Mouse (Mus musculus) regulatory T cell (primary cell): ENCODE measurements around the gene Gatad2a.

Experiments
- in situ Hi-C: fragments of 300-600 bp; cut with MboI, MseI; formaldehyde crosslinking; loops from one replicate; pipeline ENCODE4 v1.15.1; 2025; ENCODE audit warnings: high pct_unique_total_duplicates

Gatad2a gene

DNA sequence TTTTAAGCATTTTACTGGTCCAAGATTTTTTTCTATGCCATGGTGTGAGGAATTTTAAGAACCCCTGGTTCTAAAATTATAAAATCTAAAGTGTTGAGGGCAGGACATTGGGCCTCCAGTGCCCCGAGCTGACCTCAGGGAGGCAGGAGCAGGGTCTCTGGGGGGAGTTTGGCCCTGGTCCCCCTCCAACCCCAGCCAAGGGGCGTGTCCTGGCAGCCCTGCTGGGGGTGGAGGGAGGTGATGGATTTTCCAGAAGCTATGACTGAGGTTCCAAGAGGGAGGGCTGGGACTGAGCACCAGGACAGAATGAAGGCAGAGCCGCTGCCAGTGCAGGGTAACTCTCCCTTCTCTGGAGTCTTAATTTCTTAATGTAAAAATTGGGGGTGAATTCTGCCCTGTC is 118.2 kb downstream of the Gatad2a start:
- in situ Hi-C loops, result no loop called here

DNA sequence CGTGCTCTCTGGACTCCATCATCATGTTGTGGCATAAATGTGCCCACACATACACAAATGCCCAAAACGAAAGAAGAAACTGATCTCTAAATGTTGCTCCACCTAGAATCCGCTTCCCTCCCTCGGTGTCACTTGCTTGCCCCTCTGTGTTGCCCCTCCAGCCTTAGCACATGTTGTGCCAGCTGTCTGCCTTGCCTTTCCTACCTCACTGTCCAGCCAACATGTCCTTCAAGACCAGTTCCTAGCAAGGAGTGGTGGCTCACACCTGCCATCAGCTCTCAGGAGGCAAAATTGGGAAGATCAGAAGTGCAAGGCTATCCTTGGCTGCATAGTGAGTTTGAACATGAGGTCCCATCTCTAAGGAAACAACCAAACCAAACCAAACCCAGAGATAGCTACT is 118.8 kb downstream of the Gatad2a start:
- in situ Hi-C loops, result no loop called here

DNA sequence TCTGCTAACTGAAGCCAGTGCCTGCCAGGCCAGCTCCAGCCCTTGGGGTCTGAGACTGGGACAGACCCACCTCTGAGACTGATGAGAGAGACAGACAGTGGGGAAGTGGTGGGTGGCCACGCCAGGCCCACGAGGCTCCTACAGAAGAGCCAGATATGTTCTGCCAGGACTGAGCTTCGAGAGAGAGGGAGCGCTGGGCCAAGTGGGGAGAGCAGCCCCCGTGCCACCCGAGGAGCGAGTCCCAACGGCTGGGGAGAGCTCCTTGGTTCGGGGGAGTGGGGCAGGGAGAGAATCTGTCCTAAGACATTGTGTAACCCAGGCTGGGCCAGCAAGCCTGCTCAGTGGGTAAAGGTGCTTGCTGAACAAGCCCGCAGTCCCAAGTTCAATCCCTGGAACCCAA is 119.2 kb downstream of the Gatad2a start:
- in situ Hi-C loops, result no loop called here

DNA sequence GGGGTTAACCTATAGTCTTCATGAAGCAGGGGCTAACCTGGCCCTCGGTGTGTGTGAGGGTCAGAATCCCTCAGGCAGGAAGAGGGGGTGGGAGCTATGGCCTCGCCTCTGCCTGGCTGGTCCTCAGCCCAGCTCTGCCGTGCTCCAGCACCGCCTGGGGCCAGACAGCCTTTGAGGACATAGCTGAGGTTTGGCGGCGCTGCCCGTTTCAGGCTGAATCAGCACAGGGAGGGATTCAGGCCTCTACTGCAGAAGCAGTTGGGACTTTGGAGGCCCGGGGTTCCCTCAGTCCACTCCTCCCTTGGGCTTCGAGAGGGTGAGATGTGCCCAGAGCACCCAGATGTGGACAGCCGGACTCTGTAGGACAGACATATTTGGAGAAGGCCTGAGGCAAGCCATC is 120.1 kb downstream of the Gatad2a start:
- in situ Hi-C loops, result no loop called here

DNA sequence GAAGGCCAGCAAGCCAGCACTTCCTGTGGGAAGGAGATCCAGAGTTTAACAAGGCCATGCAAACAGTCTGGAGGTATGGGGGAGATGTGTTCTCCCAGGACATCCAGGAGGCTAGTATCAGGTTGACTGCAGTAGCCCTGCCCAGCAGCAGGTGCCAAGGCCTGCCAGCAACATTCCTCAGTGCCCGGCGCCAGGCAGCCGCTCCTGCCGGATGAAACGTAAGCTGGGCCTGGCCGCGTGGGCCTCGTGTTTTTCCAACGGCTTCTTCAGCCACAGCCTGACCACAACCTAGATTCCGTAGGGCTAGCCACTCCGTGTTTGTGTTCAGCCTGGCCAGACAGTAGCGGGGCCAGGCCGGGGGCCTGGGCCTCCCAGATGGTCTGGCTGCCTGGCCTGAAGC is 121.5 kb downstream of the Gatad2a start:
- in situ Hi-C loops, result no loop called here

DNA sequence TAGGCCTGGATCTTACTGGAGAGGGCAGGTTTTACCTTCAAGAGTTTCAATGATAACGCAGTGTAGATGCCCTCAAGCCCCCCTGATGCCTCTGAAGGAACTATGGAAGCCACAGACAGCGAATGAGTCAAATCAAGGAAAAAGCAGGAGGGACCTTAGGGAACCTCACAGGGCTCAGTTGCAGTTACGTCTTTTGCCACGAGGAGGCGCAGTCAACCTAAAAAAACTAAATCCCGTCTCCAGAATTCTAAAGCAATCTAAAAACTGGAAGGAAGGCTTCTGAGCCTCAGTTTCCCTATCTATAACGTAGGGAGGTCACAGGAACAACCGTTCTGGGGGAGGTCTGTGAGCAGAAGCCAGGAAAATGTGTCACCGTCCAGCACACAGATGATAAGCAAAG is 122.0 kb downstream of the Gatad2a start:
- in situ Hi-C loops, result no loop called here

DNA sequence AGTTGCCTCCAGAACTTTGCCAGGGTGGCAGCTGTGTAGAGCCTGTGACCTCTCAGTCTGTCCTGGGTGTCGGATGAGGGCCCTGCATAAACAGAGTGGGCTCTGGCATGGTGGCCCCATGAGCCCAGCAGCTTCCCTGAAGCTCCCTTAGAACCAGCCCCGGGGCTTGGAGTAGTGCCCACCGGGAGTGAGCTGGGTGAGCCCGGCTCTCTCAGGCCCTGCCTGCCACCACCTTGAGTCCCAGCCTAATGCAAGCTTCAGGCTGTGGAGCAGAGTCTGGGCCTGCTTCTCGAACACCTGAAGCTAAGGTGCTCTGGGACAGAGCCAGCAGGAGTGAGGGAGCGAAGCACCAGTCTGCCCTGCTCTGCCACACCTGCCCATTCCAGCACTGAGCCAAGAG is 125.3 kb downstream of the Gatad2a start:
- in situ Hi-C loops, result no loop called here

DNA sequence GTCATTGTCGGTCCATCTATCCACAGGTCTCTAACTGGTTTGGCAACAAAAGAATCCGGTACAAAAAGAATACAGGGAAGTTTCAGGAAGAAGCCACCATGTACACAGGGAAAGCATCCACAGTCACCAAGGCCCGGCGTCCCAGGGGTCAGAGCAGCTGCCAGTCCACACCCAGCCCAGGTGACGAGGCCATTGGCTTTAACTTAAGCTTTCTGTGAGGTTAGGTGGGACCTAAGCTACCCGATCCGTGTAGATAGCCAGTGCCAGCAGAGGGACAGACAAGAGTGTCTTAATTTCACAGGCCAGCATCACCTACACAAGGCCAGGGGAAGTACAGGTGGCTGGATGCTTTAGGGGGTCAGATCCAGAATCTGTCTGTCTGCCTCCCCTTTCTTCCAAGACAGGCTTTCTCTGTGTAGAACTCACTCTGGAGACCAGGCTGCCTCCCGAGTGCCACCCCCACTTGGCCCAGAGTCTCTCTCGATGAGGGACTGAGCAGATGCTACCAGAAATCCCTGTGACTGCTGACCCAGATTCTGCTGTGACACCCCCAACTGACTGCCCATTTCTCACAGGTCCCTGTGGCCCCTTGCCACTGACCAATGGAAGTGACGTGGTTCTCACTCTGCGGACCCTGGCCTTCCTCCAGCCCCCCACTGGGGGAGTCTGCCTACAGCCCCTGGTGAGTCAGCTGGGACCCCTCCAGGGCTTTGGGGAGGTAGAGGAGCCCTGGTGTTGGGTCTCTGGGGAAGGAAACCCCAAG is 126.0 kb downstream of the Gatad2a start:
- in situ Hi-C loops, result no loop called here

DNA sequence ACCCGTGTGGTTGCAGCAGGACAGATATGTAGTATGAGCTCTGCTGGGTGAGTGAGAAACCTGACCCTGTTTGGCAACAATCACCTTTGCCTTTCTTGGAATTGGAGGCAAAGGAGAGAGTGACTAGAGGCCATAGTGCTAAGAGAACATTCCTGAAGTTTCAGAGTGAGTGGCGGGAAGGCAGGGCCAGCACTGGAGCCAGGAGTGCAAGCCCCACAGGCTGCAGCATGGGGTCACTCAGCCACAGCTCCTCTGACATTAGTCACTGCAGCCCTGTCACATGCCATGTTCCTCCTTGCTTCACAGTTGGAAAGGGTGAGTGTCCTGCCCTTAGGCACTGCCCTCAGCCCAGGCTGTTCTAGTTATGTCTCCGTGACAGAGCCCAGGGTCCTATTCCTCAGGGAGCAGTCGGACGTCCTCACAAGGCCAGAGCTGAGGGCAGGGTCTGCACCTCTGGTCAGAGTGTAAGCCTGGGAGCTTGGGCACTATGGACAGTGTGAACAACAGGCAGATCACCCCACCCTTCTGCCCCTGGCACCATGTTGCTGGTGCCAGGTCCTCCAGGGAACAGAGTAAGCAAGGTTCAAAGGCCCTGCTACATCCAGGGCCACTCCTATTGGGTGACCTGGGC is 128.4 kb downstream of the Gatad2a start:
- in situ Hi-C loops, result no loop called here

DNA sequence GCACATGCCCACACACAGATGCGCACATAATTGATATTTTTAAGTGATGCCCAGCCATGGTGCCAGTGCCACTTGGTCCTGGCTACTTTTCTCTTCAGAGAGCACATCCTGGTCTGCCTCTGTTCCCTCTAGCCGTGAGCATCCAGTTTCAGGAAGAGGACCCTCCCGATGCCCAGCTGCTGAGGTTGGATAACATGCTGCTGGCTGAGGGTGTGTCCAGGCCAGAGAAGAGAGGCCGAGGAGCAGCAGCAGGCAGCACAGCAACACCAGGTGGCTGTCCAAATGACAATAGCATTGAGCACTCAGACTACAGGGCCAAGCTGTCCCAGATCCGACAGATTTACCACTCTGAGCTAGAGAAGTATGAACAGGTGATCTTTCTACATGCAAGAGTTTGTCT is 132.0 kb downstream of the Gatad2a start:
- in situ Hi-C loops, result no loop called here

DNA sequence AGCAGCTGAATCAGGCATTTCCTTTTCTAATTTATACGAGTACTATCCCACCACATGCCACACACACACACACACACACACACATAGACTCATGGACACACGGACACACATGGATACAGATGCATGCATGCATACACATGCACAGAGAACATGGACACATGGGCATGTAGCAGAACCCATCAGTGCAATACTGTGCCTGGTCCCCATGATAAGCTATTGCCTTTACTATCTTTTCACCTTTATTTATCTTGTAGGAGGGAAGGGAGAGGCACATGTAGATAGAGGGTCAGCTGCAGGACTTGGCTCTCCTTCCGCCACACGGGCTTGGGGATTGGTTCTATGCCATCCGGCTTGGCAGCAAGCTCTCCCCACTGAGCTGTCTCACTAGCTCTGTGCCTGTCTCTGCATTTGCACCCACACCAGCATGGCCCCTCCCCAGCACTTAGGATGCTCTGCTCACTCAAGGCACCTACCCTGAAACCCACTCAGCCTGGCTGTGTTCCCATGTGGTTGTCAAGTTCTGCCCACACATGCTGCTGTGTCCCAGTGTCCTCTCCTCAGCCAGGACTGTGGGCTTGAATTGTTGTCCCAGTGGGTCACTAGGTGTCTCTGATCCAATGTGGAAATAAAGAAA is 132.7 kb downstream of the Gatad2a start:
- in situ Hi-C loops, result no loop called here

DNA sequence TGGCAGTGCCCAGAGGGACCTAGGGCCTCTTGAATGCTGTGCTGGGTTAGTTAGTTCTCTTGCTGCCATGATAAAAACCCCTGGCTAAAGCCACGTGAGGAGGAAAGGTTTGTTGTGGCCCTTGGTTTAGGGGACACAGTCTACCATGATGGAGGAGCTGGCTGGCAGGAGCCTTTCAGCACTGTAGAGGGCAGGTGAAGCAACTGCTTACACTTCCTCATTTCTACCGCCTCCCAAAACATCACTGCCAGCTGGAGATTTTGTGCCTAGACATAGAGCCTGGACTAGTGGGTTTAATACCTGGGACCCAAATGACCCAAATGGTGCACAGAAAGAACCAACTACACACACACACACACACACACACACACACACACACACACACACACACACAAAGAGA is 134.9 kb downstream of the Gatad2a start:
- in situ Hi-C loops, result no loop called here

DNA sequence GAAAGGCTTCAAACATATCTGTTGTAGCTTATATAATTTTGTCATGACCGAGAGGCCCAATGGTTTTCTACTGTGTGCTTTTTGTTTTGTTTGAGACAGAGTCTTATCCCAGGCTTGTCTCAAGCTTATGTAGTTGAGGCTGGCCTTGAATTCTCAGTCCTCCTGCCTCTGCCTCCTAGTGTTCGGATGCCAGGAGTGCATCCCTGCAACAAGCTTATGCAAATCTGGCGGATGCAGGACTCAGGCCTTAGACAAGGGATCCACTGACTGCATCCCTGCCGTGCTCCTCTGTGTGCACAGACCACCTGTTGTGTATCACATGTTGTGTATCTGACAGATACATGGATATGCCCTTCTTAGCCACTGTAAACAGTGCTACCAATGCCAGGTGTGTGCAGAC is 135.4 kb downstream of the Gatad2a start:
- in situ Hi-C loops, result no loop called here
